Mouse (Mus musculus) neural tube, embryonic 15.5 days (tissue): ENCODE data around the gene Eif2ak4. TPM values are rescaled to one million over a fixed set of nuclear protein-coding genes. Genes with fewer than 3 reads are reported as not detected.

Experiments
- ATAC-seq: fragments of 200-750 bp; cut with Nextera tagmentation; 2 replicates; pipeline ENCODE4 v1.8.0; 2017; ENCODE audit warnings: mild to moderate bottlenecking, moderate TSS enrichment, moderate library complexity; ENCODE audit not compliant: low FRiP score
- H3K27ac ChIP-seq: fragments of 300-500 bp; sonication (generic); replicated peaks from 2 replicates; pipeline ENCODE4 v1.5.1; 2015; ENCODE audit warnings: mild to moderate bottlenecking, inconsistent platforms
- H3K27me3 ChIP-seq: fragments of 300-500 bp; sonication (generic); replicated peaks from 2 replicates; pipeline ENCODE4 v1.6.1; 2015; ENCODE audit warnings: inconsistent platforms
- H3K36me3 ChIP-seq: fragments of 300-500 bp; sonication (generic); 2 replicates; pipeline ENCODE4 v1.6.1; 2015; ENCODE audit warnings: inconsistent platforms
- H3K4me1 ChIP-seq: fragments of 300-500 bp; sonication (generic); 2 replicates; pipeline ENCODE4 v1.6.1; 2015; ENCODE audit warnings: inconsistent platforms
- H3K4me2 ChIP-seq: fragments of 300-500 bp; sonication (generic); 2 replicates; pipeline ENCODE4 v1.6.1; 2015; ENCODE audit warnings: inconsistent platforms, mild to moderate bottlenecking, moderate library complexity
- H3K4me3 ChIP-seq: fragments of 300-500 bp; sonication (generic); replicated peaks from 2 replicates; pipeline ENCODE4 v1.5.1; 2015; ENCODE audit warnings: mild to moderate bottlenecking, inconsistent platforms
- H3K9ac ChIP-seq: fragments of 300-500 bp; sonication (generic); replicated peaks from 2 replicates; pipeline ENCODE4 v1.6.1; 2015; ENCODE audit warnings: mild to moderate bottlenecking, inconsistent platforms
- H3K9me3 ChIP-seq: fragments of 300-500 bp; sonication (generic); replicated peaks from 2 replicates; pipeline ENCODE4 v1.6.1; 2016; ENCODE audit warnings: inconsistent platforms
- WGBS: fragments of 180-500 bp; shearing (Covaris S2); methylation state at CpG from one replicate; pipeline ENCODE4 v1.1.7; 2015; ENCODE audit warnings: mixed read lengths; 5-methylcytosine and 5-hydroxymethylcytosine counted together
- polyA plus RNA-seq: library from polyadenylated mRNA; unstranded; fragments of >200 nt; fragmentation: Nextera tagmentation; extraction: Ambion mirVana; gene quantifications from 2 replicates; pipeline ENCODE4 v1.2.1, GENCODE M21; 2015

Gene Eif2ak4
- polyA plus RNA-seq, 1 experiment from 2014 or later: 7.8 TPM

DNA sequence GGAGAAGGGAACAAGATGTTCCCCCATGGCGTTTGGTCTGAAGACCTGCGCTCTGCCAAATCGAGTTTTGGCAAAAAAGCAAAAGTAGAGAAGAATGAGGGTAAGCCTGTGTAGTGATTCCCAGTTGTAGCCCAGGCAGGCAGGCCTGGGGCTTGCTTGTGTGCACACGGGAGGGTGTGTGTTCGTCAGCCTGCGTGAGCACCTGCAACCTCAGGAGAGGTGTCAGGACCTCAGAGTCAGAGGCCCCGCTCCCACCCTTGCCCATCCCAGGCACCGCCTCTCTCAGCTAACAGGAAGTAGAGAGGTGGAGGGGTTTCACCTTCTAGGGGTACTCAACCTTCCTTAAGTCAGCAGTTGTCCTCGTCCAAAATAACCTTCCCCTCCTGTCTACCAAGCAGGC lies 106.6 kb downstream of the Eif2ak4 start:
- no peak overlapping the region for H3K27ac ChIP-seq
- H3K9ac ChIP-seq: no peak overlapping the region
- peaks cover 18% of the 10 kb centered on the region for H3K4me1 ChIP-seq
- no peaks in the 10 kb centered on the region; the same call in 1 of the 2 replicates for H3K27me3 ChIP-seq
- H3K9me3 ChIP-seq: no peaks in the 10 kb centered on the region
- H3K36me3 ChIP-seq: no peaks in the 10 kb centered on the region
- H3K4me2 ChIP-seq: no peak overlapping the region
- no peak for ATAC-seq
- H3K4me3 ChIP-seq: no peak overlapping the region
- 77% methylated on average over 9 of the region's 9 CpGs for WGBS

DNA sequence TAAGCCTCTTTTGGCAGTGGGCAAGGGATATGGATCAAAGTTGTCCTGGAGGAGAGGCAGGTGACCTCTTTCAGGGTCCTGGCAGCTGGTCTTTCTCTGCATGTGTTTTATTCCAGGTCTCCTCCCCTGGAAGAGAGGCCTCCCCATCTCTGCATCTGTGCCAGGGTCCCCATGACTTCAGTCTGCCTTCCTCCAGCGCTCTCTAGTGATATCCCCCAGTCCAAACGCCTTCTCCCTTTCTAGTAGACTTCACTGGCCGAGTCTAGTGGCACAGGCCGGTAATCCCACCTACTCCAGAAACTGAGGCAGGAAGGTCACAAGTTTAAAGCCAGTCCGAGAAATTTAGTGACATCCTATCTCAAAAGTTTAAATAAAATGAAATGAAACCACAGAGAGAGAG lies 109.5 kb downstream of the Eif2ak4 start:
- Histone ChIP-seq H3K9me3 (no peaks in the 10 kb centered on the region), H3K36me3 (no peaks in the 10 kb centered on the region), H3K27me3 (no peaks in the 10 kb centered on the region; the same call in 1 of the 2 replicates), H3K4me3 (no peak overlapping the region), H3K4me1 (peaks cover 14% of the 10 kb centered on the region), H3K27ac (no peak overlapping the region), H3K9ac (no peak overlapping the region), H3K4me2 (no peak overlapping the region)
- no peak for ATAC-seq
- WGBS: 81% methylated on average over 5 of the region's 5 CpGs

DNA sequence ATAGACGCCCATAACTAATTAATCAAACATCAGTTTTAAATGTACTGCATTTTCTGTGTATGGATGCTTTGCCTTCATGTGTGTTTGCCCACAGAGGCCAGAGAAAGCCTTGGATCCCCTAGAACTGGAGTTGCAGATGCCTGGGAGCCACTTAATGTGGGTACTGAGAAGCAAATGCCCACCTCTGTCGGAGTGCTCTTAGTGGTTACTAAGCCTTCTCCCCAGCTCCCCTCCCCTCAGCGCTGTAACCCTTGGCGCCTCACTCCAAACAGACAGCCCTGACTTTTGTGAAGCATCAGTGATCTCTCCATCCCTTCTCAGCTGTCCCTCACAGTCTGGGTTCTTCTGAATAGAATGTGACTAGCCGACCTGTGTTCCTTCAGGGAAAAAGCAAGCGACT lies 110.1 kb downstream of the Eif2ak4 start:
- 88% methylated on average over 6 of the region's 6 CpGs for WGBS
- Histone ChIP-seq H3K4me2 (no peak overlapping the region), H3K9me3 (no peaks in the 10 kb centered on the region), H3K27me3 (no peaks in the 10 kb centered on the region; the same call in 1 of the 2 replicates), H3K4me3 (no peak overlapping the region), H3K27ac (no peak overlapping the region), H3K36me3 (no peaks in the 10 kb centered on the region), H3K9ac (no peak overlapping the region), H3K4me1 (peaks cover 14% of the 10 kb centered on the region)
- ATAC-seq: no peak

DNA sequence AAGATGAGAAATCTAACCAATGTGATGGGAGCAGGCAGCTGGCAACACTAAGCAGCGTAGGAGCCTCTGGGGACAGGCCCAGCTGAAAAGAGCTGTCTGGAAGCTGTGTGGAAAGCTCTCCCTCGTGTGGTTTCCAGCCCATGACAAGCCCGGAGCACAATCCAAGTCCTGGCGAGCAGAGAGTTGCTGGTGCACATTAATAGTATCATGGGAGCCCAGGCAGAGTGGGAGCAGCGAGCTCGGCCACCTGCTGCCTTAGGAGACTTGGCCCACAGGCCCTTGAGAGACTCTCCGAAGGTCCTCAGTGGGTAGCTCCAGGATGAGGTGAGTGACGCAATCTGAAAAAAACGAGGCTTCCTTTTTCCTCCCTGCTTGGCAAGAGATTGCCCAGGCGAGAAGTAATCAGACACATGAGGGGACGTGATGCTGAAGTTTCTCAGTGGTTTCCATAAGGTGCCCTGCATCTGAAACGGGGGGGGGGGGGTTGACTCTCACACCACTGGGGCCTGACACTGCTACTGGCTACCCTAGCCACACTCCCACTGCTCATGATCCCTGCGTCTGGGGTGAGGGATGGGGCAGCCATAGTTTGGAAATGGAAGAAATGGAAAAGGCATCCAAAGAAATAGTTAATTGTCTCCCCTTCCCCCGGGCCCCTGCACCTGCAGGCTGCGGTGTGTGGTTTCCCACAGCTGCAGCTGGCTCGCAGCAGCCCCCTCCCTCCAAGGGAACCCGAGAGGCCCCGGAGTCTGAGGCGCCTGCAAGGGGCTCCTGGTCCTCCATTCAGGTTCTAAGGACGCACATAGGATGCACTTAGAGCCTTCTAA lies 110.9 kb downstream of the Eif2ak4 start:
- H3K4me2 ChIP-seq: no peak overlapping the region
- H3K27ac ChIP-seq: no peak overlapping the region; the same call in 1 of the 2 replicates
- no peaks in the 10 kb centered on the region for H3K36me3 ChIP-seq
- ATAC-seq: no peak
- H3K27me3 ChIP-seq: no peaks in the 10 kb centered on the region; the same call in 1 of the 2 replicates
- H3K4me3 ChIP-seq: no peak overlapping the region
- no peaks in the 10 kb centered on the region for H3K9me3 ChIP-seq
- peaks cover 14% of the 10 kb centered on the region for H3K4me1 ChIP-seq
- H3K9ac ChIP-seq: no peak overlapping the region; the same call in 1 of the 2 replicates
- 37% methylated on average over 20 of the region's 20 CpGs for WGBS

DNA sequence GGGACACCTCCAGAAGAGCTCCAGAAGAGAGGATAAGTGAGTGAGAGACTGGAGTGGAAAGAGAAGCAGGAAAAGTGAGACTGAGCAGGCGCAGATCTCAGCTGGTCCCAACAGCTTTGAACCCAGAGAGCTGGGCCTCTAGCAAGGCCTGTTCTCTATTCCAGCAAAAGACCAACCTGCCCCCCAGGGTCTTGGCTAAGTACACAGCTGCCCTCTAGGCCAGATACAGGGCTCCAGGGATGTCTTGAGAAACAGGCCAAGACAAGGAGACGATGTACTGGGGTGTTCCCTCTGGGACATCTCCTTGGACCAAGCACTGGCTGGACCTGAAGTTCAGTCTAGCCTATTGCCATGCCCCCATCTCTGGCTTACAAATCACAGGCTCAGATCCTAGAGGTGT lies 111.8 kb downstream of the Eif2ak4 start:
- Histone ChIP-seq H3K36me3 (no peaks in the 10 kb centered on the region), H3K9me3 (no peaks in the 10 kb centered on the region), H3K4me1 (peaks cover 14% of the 10 kb centered on the region), H3K4me3 (no peak overlapping the region), H3K4me2 (no peak overlapping the region), H3K27me3 (no peaks in the 10 kb centered on the region; the same call in 1 of the 2 replicates), H3K27ac (no peak overlapping the region), H3K9ac (no peak overlapping the region)
- WGBS: 85% methylated on average over 2 of the region's 2 CpGs
- ATAC-seq: no peak

DNA sequence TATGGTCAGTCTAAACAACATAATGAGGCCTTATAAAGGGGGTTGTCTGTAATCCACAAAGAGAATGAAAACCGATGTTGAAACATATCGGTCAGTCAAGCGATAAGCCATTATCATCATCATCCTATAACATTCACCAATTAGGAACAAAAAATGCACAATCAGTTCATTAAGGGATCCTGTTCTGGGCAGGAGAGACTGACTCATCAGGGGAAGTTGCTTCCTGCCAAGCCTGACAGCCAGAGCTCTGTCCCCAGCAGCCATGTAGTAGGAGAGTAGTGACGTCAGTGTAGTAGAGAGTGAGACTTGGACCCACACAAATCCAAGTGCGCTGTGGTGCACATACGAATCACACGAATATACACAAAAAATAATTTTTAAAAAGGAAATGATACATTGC lies 118.7 kb downstream of the Eif2ak4 start:
- H3K9ac ChIP-seq: no peak overlapping the region
- peaks cover 3% of the 10 kb centered on the region; the same call in 1 of the 2 replicates for H3K27me3 ChIP-seq
- no peaks in the 10 kb centered on the region for H3K9me3 ChIP-seq
- H3K27ac ChIP-seq: no peak overlapping the region
- WGBS: 85% methylated on average over 7 of the region's 7 CpGs
- no peak overlapping the region for H3K4me3 ChIP-seq
- no peak overlapping the region for H3K4me2 ChIP-seq
- H3K4me1 ChIP-seq: peaks cover 16% of the 10 kb centered on the region
- no peak for ATAC-seq
- H3K36me3 ChIP-seq: no peaks in the 10 kb centered on the region

DNA sequence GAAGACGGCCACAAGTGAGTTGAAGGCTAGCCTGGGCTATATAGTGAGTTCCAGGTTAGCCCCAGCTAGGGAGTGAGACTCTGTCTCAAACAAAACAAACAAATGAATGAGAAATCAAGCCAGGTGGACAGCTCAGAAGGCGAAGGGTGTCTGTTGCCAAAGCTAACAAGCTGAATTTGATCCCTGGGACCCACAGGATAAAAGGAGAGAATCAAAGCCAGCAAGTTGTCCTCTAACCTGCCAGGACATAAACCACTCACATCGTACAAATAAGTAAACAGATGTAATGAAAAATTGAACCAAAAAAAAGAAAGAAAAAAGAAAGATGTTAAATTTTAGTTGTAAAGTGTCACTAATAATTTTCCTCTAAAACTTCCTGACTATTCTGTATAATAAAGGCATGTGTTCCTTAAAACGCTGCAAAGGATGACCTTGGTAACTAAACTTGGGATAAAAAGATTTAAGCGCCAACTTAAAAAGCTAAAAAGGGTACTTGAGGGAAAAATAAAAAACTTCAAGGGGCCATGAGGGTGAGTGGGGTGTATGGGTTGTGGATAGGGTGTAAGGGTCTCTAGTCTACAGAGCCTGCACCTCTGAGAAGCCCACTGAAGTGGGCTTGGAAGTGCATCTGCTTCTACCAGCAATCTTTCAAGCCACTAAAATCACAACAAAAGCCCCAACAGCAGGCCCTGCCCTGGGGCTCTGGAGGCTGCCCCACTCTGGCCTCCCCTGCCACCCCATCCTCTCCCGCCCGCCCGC lies 121.4 kb downstream of the Eif2ak4 start:
- Histone ChIP-seq H3K27ac (peak overlapping the region; percentile 60; the same call in 1 of the 2 replicates), H3K4me2 (no peak overlapping the region), H3K4me3 (no peak overlapping the region), H3K36me3 (no peaks in the 10 kb centered on the region), H3K9ac (no peak overlapping the region), H3K4me1 (peaks cover 16% of the 10 kb centered on the region), H3K9me3 (no peaks in the 10 kb centered on the region), H3K27me3 (peaks cover 8% of the 10 kb centered on the region; the same call in 1 of the 2 replicates)
- no peak for ATAC-seq
- 42% methylated on average over 8 of the region's 8 CpGs for WGBS

DNA sequence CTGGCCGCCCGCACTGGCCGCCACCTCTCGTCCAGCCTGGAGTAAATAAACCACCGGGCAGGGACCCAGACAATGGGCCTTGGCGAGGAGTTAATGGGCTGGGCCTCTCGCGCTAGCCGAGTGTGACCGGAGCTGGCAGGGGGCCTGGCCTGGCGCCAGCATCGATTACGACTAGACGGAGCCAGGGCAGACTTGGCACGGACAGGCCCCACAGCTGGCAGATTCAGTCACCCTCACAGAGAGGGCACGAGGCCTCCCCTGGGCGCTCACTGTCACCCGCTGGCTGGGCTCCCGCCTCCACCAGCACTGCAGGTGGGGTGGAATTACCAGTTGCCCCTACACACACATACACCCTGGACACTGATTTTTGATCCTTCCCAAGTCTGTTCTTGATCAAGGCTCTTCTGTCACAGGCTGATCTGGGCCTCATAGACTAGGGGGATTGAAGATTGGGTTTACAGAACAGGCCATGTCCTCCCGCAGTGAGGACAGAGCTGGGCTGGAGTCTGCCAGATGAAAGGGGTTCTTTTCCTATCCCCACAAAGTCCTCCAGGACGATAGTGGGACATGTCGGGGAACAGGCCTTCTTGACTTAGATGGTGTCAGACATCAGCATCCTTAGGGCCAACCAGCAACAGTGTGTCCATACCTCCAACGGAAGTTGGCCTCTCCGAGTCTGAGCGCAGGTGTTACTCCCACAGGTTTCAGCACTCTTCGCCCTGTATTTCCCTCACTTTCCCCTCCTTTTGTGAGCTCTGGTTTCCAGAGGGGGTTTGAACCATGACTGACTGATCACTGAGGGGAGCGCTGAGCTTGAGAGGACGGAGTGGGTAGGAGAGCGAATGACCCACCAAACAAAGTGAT lies 122.3 kb downstream of the Eif2ak4 start:
- Histone ChIP-seq H3K4me1 (peaks cover 16% of the 10 kb centered on the region), H3K4me2 (no peak overlapping the region), H3K27ac (peak overlapping the region; percentile 60), H3K9ac (no peak overlapping the region), H3K36me3 (no peaks in the 10 kb centered on the region), H3K9me3 (no peaks in the 10 kb centered on the region), H3K27me3 (peaks cover 8% of the 10 kb centered on the region; the same call in 1 of the 2 replicates), H3K4me3 (no peak overlapping the region)
- WGBS: 31% methylated on average over 29 of the region's 29 CpGs
- peak; percentile 91 for ATAC-seq

DNA sequence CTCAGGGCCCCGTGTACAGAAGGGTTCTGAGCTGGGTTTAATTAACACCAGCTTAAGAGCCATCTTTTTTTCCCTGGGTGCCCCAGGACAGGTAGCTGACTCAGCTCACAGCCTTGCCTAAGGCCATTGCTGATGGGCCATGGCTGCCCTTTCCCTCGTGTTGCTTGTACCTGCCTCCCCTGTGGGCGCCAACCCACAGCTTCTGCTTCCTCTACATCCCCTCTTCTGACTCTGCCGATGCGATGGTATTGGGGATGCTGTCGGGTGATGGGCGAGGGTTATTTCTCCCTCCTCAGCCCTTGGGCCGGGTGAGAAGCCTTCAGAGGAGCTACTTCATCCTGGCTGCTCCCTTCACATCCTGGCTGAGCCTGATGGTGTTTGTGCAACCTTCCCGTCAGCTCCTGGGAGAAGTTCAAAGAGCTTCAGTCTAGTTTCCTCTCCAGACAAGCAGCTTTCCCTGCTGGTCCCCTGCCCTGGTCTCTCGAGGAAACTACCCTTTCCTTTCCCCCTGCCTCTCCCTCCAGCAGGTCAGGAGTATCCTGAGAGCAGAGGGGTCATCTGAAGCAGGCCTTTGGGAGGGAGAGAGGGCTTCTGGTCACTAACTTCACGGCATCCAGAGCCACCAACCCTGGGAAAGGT lies 123.5 kb downstream of the Eif2ak4 start:
- no peak overlapping the region; the same call in 1 of the 2 replicates for H3K27ac ChIP-seq
- no peak overlapping the region for H3K9ac ChIP-seq
- peaks cover 16% of the 10 kb centered on the region for H3K4me1 ChIP-seq
- no peak for ATAC-seq
- 65% methylated on average over 11 of the region's 11 CpGs for WGBS
- no peak overlapping the region for H3K4me2 ChIP-seq
- H3K27me3 ChIP-seq: peaks cover 8% of the 10 kb centered on the region; the same call in 1 of the 2 replicates
- no peaks in the 10 kb centered on the region for H3K36me3 ChIP-seq
- no peaks in the 10 kb centered on the region for H3K9me3 ChIP-seq
- no peak overlapping the region for H3K4me3 ChIP-seq

DNA sequence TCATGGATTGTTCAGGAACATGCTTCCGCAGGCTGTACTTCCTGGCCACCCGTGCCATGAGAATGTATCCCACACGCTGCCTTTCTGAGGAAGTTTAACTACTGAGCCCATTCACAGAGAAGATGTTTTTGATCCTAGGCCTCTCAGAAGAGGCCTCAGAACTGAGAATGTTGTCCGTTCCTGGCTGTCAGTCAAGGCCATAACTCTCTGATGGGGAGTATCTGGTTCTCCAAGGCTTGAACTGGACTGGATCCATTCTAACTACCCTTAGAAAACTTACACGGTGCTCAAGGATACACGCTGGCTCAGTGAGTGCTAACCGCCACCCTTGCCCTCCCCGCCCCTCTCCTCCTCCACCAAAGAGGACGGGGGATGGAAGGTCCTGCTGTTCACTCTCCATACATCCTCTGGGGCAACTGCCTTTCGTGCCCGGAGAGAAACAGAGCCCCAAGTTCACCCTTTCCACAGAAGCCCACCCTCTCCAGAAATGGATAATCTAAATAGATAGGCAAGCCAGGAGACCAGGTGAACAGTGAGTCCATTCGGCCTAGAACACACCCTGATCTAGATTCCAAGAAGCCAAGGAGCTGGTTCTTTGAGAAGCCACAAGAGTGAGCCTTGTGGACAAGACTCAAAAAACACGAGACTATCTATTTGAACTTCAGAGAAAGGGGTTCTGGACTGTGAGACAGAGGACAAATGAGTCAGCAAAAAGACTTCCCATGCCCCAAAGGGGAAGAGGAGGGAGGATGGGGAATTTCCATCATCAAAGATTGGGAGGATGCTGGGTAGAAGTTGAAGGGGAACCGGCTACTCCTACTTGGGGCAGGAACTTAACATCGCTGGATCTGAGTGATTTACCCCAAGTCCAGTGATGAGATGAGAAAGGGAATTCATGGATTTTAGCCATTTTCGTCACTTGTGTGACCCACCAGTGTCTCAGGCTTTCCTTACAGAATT lies 124.3 kb downstream of the Eif2ak4 start:
- H3K4me3 ChIP-seq: no peak overlapping the region
- no peak overlapping the region for H3K27ac ChIP-seq
- no peak for ATAC-seq
- H3K27me3 ChIP-seq: peaks cover 8% of the 10 kb centered on the region; the same call in 1 of the 2 replicates
- H3K36me3 ChIP-seq: no peaks in the 10 kb centered on the region
- WGBS: 80% methylated on average over 16 of the region's 16 CpGs
- H3K9ac ChIP-seq: no peak overlapping the region
- no peak overlapping the region for H3K4me2 ChIP-seq
- H3K4me1 ChIP-seq: peaks cover 16% of the 10 kb centered on the region
- H3K9me3 ChIP-seq: no peaks in the 10 kb centered on the region
